Mouse (Mus musculus) CH12.LX (cell line): ENCODE measurements around the gene Sgip1. TPM values are rescaled to one million over a fixed set of nuclear protein-coding genes. Genes with fewer than 3 reads are reported as not detected.

Experiments
- DNase-seq: peaks from one replicate; pipeline ENCODE4 v3.0.0-alpha.2; 2013; ENCODE audit errors: extremely low read depth
- H3K27ac ChIP-seq: 2 replicates; pipeline ENCODE4 v1.5.1; 2012; ENCODE audit warnings: low read depth, mild to moderate bottlenecking, control low read depth, moderate library complexity; ENCODE audit not compliant: insufficient read depth
- H3K27me3 ChIP-seq: replicated peaks from 2 replicates; pipeline ENCODE3; 2012; ENCODE audit warnings: inconsistent platforms
- H3K36me3 ChIP-seq, 2 experiments: replicated peaks in 1 of 2; 2 replicates each; pipeline versions ENCODE3 to v1.6.1; 2012; ENCODE audit warnings: inconsistent platforms in 1 of 2, low read length in 1 of 2, mild to moderate bottlenecking in 1 of 2, mixed read lengths in 1 of 2, moderate library complexity in 1 of 2; ENCODE audit not compliant: control insufficient read depth in 1 of 2, insufficient read depth in 1 of 2
- H3K4me1 ChIP-seq, 2 experiments: 2 replicates each; pipeline ENCODE4 v1.6.1; 2012; ENCODE audit warnings: inconsistent platforms in 1 of 2, moderate library complexity in 1 of 2; ENCODE audit not compliant: insufficient read depth in 2 of 2, control insufficient read depth in 1 of 2
- H3K4me2 ChIP-seq: 2 replicates; pipeline ENCODE4 v1.6.1; 2012; ENCODE audit warnings: low read depth, mild to moderate bottlenecking, control low read depth; ENCODE audit not compliant: poor library complexity, insufficient read depth, severe bottlenecking
- H3K4me3 ChIP-seq, 3 experiments: fragments of 150-350 bp in 1 of 3; sonication (generic) in 1 of 3; replicated peaks in 1 of 3; 2 replicates each; pipeline versions ENCODE3 to v1.5.1; 2011 to 2012; ENCODE audit warnings: low read depth in 2 of 3, low read length in 2 of 3, mild to moderate bottlenecking in 2 of 3, moderate library complexity in 2 of 3, control low read depth in 1 of 3, improper control_type of control experiment in 1 of 3, inconsistent platforms in 1 of 3, mixed read lengths in 1 of 3; ENCODE audit not compliant: poor library complexity in 1 of 3
- H3K79me2 ChIP-seq: replicated peaks from 2 replicates; pipeline ENCODE4 v1.6.1; 2012; ENCODE audit warnings: mild to moderate bottlenecking, moderate library complexity; ENCODE audit not compliant: control insufficient read depth, poor library complexity, insufficient read depth, severe bottlenecking; ENCODE audit errors: extremely low read depth
- H3K9ac ChIP-seq: 2 replicates; pipeline ENCODE4 v1.6.1; 2012; ENCODE audit warnings: low read depth, mild to moderate bottlenecking, control low read depth, moderate library complexity; ENCODE audit not compliant: insufficient read depth
- H3K9me3 ChIP-seq: replicated peaks from 2 replicates; pipeline ENCODE3; 2012; ENCODE audit warnings: low read length, inconsistent platforms, mixed read lengths
- BHLHE40 ChIP-seq: IDR thresholded peaks from 2 replicates; pipeline ENCODE4 v1.6.1; 2011; ENCODE audit warnings: mild to moderate bottlenecking, low read depth, low read length, improper control_type of control experiment
- CHD1 ChIP-seq: IDR thresholded peaks from 2 replicates; pipeline ENCODE4 v1.6.1; 2012; ENCODE audit warnings: low read depth, low read length, improper control_type of control experiment, inconsistent platforms
- CTCF ChIP-seq, 2 experiments: IDR thresholded peaks in 1 of 2; conservative IDR thresholded peaks in 1 of 2; 2 replicates each; pipeline ENCODE4 v1.5.1; 2011 to 2012; ENCODE audit warnings: low read depth in 2 of 2, low read length in 2 of 2, improper control_type of control experiment in 1 of 2, inconsistent platforms in 1 of 2, mild to moderate bottlenecking in 1 of 2, moderate library complexity in 1 of 2
- ELF1 ChIP-seq: IDR thresholded peaks from 2 replicates; pipeline ENCODE4 v1.6.1; 2014; ENCODE audit warnings: low read depth, mild to moderate bottlenecking, inconsistent platforms, low read length, improper control_type of control experiment
- ETS1 ChIP-seq: conservative IDR thresholded peaks from 2 replicates; pipeline ENCODE4 v1.6.1; 2012; ENCODE audit warnings: low read depth, mild to moderate bottlenecking, inconsistent platforms, low read length, improper control_type of control experiment, moderate library complexity
- GABPA ChIP-seq: IDR thresholded peaks from 2 replicates; pipeline ENCODE4 v1.6.1; 2012; ENCODE audit warnings: low read depth, low read length, improper control_type of control experiment, inconsistent platforms; ENCODE audit not compliant: insufficient replicate concordance
- IRF4 ChIP-seq: IDR thresholded peaks from 2 replicates; pipeline ENCODE4 v1.6.1; 2014; ENCODE audit warnings: low read depth, mild to moderate bottlenecking, inconsistent platforms, low read length, improper control_type of control experiment
- KAT2A ChIP-seq: IDR thresholded peaks from 2 replicates; pipeline ENCODE4 v1.6.1; 2012; ENCODE audit warnings: low read length, improper control_type of control experiment, inconsistent platforms; ENCODE audit not compliant: insufficient replicate concordance
- MEF2A ChIP-seq: IDR thresholded peaks from 2 replicates; pipeline ENCODE4 v1.6.1; 2014; ENCODE audit warnings: low read depth, mild to moderate bottlenecking, inconsistent platforms, low read length, improper control_type of control experiment, borderline replicate concordance
- MYC ChIP-seq: IDR thresholded peaks from 2 replicates; pipeline ENCODE4 v1.6.1; 2011; ENCODE audit warnings: low read depth, mild to moderate bottlenecking, improper control_type of control experiment, low read length
- NELFE ChIP-seq: IDR thresholded peaks from 2 replicates; pipeline ENCODE4 v1.6.1; 2011; ENCODE audit warnings: low read depth, low read length, improper control_type of control experiment
- NRF1 ChIP-seq: IDR thresholded peaks from 2 replicates; pipeline ENCODE4 v1.6.1; 2014; ENCODE audit warnings: low read depth, mild to moderate bottlenecking, inconsistent platforms, low read length, improper control_type of control experiment, moderate library complexity
- POLR2AphosphoS2 ChIP-seq: IDR thresholded peaks from 2 replicates; pipeline ENCODE4 v1.6.1; 2011; ENCODE audit warnings: low read depth, low read length, improper control_type of control experiment
- RAD21 ChIP-seq: IDR thresholded peaks from 2 replicates; pipeline ENCODE4 v1.6.1; 2011; ENCODE audit warnings: low read depth, mild to moderate bottlenecking, low read length, improper control_type of control experiment, moderate library complexity
- SIN3A ChIP-seq: IDR thresholded peaks from 2 replicates; pipeline ENCODE4 v1.6.1; 2012; ENCODE audit warnings: low read length, improper control_type of control experiment, inconsistent platforms
- SMC3 ChIP-seq: IDR thresholded peaks from 2 replicates; pipeline ENCODE4 v1.6.1; 2011; ENCODE audit warnings: low read depth, low read length, improper control_type of control experiment
- TBP ChIP-seq: conservative IDR thresholded peaks from 2 replicates; pipeline ENCODE4 v1.6.1; 2011; ENCODE audit warnings: low read depth, low read length, improper control_type of control experiment
- USF1 ChIP-seq: IDR thresholded peaks from 2 replicates; pipeline ENCODE4 v1.6.1; 2014; ENCODE audit warnings: low read depth, mild to moderate bottlenecking, inconsistent platforms, low read length, improper control_type of control experiment
- USF2 ChIP-seq: conservative IDR thresholded peaks from 2 replicates; pipeline ENCODE4 v1.6.1; 2011; ENCODE audit warnings: low read depth, low read length, improper control_type of control experiment
- ZNF384 ChIP-seq: IDR thresholded peaks from 2 replicates; pipeline ENCODE4 v1.6.1; 2012; ENCODE audit warnings: low read depth, low read length, improper control_type of control experiment, inconsistent platforms
- dilution Hi-C: fragments of 300-500 bp; cut with MboI; formaldehyde crosslinking; loops from 2 replicates; pipeline ENCODE4 v1.14.3; 2020; ENCODE audit warnings: low sequenced_read_pairs; ENCODE audit not compliant: extremely low pct_unique_long_range_greater_than_20kb, extremely low pct_ligation_motif_present
- in situ Hi-C: fragments of 300-500 bp; cut with MboI; formaldehyde crosslinking; loops from 3 replicates; pipeline ENCODE4 v1.14.3; 2019; ENCODE audit warnings: low sequenced_read_pairs, low pct_ligation_motif_present, low pct_unique_long_range_greater_than_20kb, mixed read lengths
- polyA plus RNA-seq: library from polyadenylated mRNA; unstranded; fragments of >175 nt; gene quantifications from 2 replicates; pipeline ENCODE4 v1.2.1, GENCODE M21; 2012; ENCODE audit warnings: low read depth; ENCODE audit not compliant: insufficient read length
- total RNA-seq, 2 experiments: library from RNA; depleted of rRNA; stranded (reverse); fragments of 300-350 nt in 1 of 2; fragments of >200 nt in 1 of 2; gene quantifications; 2 replicates each; pipeline ENCODE4 v1.2.3; 2012 to 2014

Gene Sgip1
- total and polyA plus RNA-seq, 3 experiments, result 0.07 to 0.39 (median 0.21) TPM

- in situ Hi-C loops, result loop anchor here (10.0 kb wide), 1 partner anchor 88 kb away; no protein-coding TSS in a partner anchor
- Histone ChIP-seq H3K4me2 (no peak overlapping the region), H3K4me1 (peaks cover 12 to 18% of the 10 kb centered on the region in 2 experiments), H3K36me3 (no peaks in the 10 kb centered on the region), H3K79me2 (no peaks in the 10 kb centered on the region), H3K9me3 (no peaks in the 10 kb centered on the region), H3K4me3 (no peak overlapping the region), H3K27me3 (no peaks in the 10 kb centered on the region), H3K9ac (no peak overlapping the region), H3K27ac (no peak overlapping the region)
- DNase-seq, result no peak
- dilution Hi-C loops, result no loop called here
- TF ChIP-seq ZNF384, result no peak
- no peak for TF ChIP-seq GABPA
- TF ChIP-seq TBP, result no peak
- no peak for TF ChIP-seq KAT2A
Measured at GRCm38 (mm10) chr4:102866531-102866930, 125.4 kb downstream of the Sgip1 start.

DNA sequence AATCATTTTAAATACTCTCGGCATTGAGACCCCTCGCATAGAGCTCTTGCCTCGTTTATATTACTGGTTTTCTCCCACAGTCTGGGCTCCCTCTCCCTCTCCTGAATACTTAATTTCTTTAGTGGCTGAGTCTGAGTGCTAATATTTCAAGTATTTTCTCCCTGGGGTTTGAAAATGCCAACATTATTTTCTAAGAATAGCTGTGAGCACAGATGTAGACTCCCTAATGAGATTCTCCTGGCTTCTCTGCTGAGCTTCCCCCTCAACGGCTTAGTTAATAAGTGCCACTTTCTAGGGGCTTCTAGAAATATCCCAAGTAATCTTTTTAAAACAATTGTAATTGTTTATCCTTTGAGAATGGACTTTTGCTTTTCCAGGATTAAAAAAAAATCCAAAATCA, 130.2 kb downstream of the Sgip1 start:
- no peak overlapping the region for H3K27ac ChIP-seq
- H3K9ac ChIP-seq, result no peak overlapping the region
- H3K36me3 ChIP-seq, result no peaks in the 10 kb centered on the region
- H3K4me2 ChIP-seq, result no peak overlapping the region
- dilution Hi-C loops (no loop called here), in situ Hi-C loops (no loop called here)
- H3K27me3 ChIP-seq, result no peaks in the 10 kb centered on the region
- no peaks in the 10 kb centered on the region for H3K9me3 ChIP-seq
- no peak for DNase-seq
- no peaks in the 10 kb centered on the region for H3K4me1 ChIP-seq
- no peak for TF ChIP-seq NELFE
- no peak for TF ChIP-seq CTCF (conservative IDR thresholded peaks at IDR 0.05 in 1 of 2, IDR thresholded peaks at IDR 0.05 in 1 of 2; ENCODE audit: low read depth in 2 of 2, low read length in 2 of 2)
- no peak for TF ChIP-seq POLR2AphosphoS2
- no peak for TF ChIP-seq NRF1
- TF ChIP-seq CHD1, result no peak
- TF ChIP-seq USF2, result no peak
- TF ChIP-seq IRF4, result no peak
- TF ChIP-seq ETS1, result no peak
- TF ChIP-seq ELF1, result no peak
- no peak for TF ChIP-seq SIN3A
- TF ChIP-seq USF1, result no peak
- no peak overlapping the region for H3K4me3 ChIP-seq
- H3K79me2 ChIP-seq, result no peaks in the 10 kb centered on the region

- dilution Hi-C loops, result no loop called here
- no peak for DNase-seq
- H3K36me3 ChIP-seq, result no peaks in the 10 kb centered on the region
- no peaks in the 10 kb centered on the region for H3K9me3 ChIP-seq
- H3K4me3 ChIP-seq, result no peak overlapping the region
- no peak overlapping the region for H3K27ac ChIP-seq
- peaks cover 3 to 10% of the 10 kb centered on the region in 2 experiments; a peak in 3 of 4 replicates for H3K4me1 ChIP-seq
- no peak for TF ChIP-seq TBP
- TF ChIP-seq BHLHE40, result no peak
- no peak for TF ChIP-seq MYC
- TF ChIP-seq SMC3, result no peak
- no peak for TF ChIP-seq MEF2A
- no peak for TF ChIP-seq RAD21
- no peaks in the 10 kb centered on the region for H3K79me2 ChIP-seq
- in situ Hi-C loops, result no loop called here
- no peak overlapping the region for H3K9ac ChIP-seq
- no peaks in the 10 kb centered on the region for H3K27me3 ChIP-seq
- H3K4me2 ChIP-seq, result no peak overlapping the region
Measured at GRCm38 (mm10) chr4:102883142-102883541, 142.0 kb downstream of the Sgip1 start.
